Mouse (Mus musculus) retina, adult 2 months (tissue): ENCODE data around the gene Cmtr1.
"Not testable (repeated sequence)": the region's sequence is repeated elsewhere in the genome, so short reads cannot be mapped to it uniquely, and the experiment has no call there.

Experiments used
- DNase-seq: peaks from one replicate; pipeline ENCODE4 v3.0.0-alpha.2; 2012; ENCODE audit warnings: low read depth, low spot score

Gene Cmtr1

DNA sequence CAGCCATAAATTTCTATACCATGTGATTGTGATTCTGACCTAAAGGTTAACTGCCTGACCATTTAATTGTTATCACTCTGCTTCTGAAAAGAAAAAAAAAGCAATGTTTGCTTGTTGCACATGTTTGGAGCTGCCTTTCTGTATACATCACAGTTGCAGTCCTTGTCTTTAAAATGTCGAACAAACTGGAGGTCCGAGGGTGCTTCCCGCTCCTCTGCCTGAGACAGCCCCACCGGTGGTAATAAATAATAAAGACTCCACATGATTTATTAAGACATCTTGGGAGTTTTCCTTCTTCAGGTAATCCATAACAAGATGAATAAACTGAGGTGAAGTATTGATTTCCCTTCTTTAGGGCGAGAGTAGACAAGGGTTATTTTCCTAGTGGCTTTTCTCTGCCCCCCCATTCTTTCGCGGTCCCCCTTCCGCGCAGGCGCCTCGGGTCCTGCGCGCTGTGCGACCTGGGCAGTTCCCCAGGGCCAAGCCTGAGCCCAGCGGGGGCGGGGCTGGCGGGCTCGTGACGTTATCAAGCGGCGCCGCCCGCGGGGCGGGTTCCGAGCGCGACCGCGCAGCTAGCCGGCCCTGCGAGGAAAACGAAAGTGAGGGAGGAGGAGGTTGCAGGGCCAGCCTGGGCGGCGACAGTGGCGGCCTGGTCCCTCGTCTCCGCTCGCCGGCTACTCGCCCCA is at the start of gene Cmtr1:
Gene Cmtr1, plus strand, starts transcription at position 520 of the 686 bp plus-strand sequence.
- DNase-seq: peak; percentile 86

GRCm38 (mm10) chr17:29613453-29613852 is 46.9 kb upstream of the Cmtr1 start:
- not testable (repeated sequence) for DNase-seq

GRCm38 (mm10) chr17:29614115-29615023 is 46.0 kb upstream of the Cmtr1 start, which contains the start of the genes Rnf8 and Gm28043:
Rnf8 (plus strand) TSS chr17:29614790.
Gm28043 (plus strand) TSS chr17:29614876.
- peak; percentile 87 for DNase-seq

- DNase-seq: no peak
Measured at GRCm38 (mm10) chr17:29615024-29615551, 45.3 kb upstream of the Cmtr1 start.

- DNase-seq: no peak
Measured at GRCm38 (mm10) chr17:29615616-29616015, 44.8 kb upstream of the Cmtr1 start.

DNA sequence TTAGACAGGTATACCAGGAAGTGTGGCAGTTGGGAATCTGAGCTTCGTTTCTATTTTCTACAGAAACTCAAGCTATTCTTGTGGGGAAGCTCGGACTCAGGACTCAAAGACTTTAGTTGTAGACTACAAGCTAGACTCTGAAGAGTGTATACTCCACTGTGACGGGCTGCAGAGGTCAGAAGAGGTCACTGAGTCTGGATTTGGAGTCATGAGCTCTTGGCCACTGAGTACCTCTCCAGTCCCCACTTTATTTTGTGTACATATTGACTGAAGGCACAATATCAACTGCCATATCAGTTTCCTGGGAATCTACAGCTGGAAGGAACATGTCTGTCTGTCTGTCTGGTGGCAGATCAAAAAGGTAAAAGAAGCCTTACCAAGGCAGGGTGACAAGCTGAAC is 41.2 kb upstream of the Cmtr1 start:
- DNase-seq: no peak

- DNase-seq: no peak
Measured at GRCm38 (mm10) chr17:29623488-29623887, 36.9 kb upstream of the Cmtr1 start.

- no peak for DNase-seq
Measured at GRCm38 (mm10) chr17:29627285-29627684, 33.1 kb upstream of the Cmtr1 start.

DNA sequence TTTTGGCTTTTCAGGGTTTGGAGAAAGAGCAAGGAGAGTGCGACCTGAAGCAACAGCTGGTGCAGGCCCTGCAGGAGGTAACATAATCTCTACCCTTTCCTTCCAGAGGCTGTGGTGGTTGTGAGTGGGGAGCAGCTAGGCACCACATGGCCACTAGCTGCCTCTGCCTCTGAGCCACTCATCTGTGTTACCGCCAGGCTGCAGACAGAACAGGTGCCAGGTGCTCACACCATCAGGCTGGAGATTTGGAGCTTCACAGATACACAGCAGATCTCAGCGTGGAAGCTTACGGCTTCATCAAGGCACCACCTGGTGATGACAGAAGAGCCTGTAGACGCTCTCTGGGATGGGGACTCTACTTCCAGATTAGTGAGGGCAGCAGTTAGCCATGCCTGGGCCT is 31.4 kb upstream of the Cmtr1 start:
- no peak for DNase-seq

DNA sequence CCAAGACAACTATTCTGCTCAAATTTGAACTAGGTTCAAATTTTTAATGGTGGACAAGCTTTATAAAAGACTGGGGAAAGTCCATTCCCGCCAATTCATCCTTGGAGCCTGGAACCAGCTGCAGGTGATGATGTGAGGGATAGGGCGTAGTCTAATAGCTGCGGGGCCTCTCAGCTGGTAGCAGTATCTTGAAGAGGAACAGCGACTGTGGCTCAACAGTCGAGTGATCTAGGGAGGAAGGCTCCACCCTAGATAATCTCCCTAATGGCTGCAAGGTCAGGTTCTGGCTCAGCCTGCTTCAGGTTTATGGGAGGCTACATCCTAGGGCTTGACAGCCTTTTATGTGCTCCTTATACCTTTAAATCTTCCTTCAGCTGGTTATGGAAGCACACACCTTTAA is 30.8 kb upstream of the Cmtr1 start:
- no peak for DNase-seq

- DNase-seq: no peak
Measured at GRCm38 (mm10) chr17:29632312-29632711, 28.1 kb upstream of the Cmtr1 start.

DNA sequence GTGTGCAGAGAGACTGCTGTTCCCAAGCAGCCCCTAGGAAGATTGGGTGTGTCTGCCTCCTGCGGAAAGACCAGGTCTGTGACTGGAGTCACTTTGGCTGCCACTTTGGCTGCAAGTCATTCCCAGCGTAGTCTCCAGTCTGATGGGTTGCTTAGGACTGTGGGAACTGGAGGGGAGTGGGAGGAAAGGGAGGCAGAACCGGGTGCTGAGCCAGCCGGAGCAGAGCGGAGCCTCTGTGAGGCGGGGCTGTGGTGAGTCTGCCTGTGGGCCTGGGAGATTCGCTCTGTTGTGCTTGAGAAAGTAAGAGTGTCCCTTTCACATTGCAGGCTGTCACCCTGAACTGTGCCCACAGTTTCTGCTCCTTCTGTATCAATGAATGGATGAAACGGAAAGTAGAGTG is 24.9 kb upstream of the Cmtr1 start:
- no peak for DNase-seq

DNA sequence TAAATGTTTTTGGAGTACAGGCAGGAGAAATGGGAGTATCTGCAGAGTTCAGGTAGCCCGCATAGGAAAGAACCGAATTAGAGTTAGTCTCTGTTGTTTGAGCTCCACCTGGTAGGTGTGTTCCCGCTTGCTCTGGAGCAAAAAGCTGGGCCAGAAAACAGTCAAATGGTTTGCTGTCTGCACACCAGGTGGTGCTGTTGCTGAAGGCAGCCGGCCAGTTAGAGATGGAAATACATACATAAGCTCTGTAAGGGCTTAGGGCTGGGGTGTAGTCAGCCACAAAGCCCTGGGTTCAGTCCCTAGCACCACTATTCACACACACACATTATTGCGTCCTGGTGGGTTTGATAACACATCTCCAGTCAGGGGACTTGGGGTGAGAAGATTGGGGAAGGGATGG is 24.3 kb upstream of the Cmtr1 start:
- no peak for DNase-seq

DNA sequence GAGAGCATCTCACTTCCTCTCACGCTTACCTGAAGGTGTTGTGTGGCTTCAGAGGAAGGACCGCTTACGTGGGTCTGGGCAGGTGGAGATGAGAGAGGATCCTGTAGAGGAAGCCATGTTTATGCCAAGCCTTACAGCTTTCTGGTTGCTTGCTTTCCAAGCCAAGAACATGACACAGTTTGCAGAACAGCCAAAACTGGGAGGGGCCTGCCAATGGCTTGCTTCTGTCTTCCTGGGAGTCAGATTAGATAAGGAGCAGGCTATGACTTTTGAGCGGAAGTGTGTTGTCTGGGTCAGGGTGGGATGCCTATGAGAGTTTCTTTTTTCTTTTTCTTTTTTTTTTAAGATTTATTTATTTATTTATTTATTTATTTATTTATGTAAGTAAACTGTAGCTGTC is 23.0 kb upstream of the Cmtr1 start:
- DNase-seq: no peak

- no peak for DNase-seq
Measured at GRCm38 (mm10) chr17:29637895-29638294, 22.5 kb upstream of the Cmtr1 start.

- no peak for DNase-seq
Measured at GRCm38 (mm10) chr17:29640971-29641370, 19.4 kb upstream of the Cmtr1 start.

- DNase-seq: no peak
Measured at GRCm38 (mm10) chr17:29642219-29642618, 18.2 kb upstream of the Cmtr1 start.

- no peak for DNase-seq
Measured at GRCm38 (mm10) chr17:29658249-29658648, 2.1 kb upstream of the Cmtr1 start.

DNA sequence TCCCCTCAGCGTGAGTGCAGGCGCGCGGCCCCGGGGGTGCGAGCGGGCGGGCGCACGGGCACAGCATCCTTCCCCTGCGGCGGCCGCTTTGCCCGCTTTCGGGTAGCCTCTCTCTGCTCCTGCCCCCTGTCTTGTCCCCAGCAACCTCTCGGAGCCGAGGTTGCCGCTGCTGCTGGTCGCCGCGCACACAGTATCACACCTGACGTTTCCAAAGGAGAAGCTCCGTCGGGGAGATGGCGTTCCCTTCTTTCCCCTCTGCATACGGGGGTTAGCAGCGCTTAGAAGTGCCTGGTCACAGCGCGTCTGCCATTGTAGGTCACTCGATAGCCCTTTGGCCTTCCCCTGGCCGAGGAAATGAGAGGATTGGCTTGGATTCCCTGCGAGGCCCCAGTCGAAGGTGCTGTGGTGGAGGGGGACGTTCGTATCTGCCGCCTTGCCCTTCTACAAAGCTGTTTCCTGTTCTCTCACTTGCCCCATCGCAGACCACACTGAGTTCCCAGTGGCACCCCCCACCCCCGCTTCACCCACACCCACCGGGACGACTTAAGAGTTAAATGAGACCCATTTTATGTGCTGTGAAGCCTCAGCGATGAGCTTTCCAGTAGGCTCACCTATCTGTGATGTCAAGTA is 482 bp downstream of the Cmtr1 start:
- DNase-seq: no peak

DNA sequence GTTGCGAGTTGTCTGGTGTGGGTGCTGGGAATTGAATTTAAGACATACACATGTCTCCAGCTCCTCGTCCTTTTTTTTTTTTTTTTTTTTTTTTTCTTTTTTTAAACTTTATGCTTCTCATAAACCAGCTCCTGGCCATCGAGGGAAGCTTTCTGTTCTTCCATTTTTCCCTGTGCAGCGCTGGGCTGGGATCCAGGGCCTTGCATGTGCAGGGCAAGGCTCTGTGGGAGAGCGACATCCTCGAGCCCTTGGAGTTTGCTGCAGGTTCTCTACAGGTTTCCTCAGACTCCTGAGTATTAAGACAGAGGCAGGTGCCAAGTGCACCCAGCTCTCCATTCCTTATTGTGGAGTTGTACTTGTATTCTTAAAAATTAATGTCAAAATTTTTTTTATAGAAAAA is 1.8 kb downstream of the Cmtr1 start:
- no peak for DNase-seq

DNA sequence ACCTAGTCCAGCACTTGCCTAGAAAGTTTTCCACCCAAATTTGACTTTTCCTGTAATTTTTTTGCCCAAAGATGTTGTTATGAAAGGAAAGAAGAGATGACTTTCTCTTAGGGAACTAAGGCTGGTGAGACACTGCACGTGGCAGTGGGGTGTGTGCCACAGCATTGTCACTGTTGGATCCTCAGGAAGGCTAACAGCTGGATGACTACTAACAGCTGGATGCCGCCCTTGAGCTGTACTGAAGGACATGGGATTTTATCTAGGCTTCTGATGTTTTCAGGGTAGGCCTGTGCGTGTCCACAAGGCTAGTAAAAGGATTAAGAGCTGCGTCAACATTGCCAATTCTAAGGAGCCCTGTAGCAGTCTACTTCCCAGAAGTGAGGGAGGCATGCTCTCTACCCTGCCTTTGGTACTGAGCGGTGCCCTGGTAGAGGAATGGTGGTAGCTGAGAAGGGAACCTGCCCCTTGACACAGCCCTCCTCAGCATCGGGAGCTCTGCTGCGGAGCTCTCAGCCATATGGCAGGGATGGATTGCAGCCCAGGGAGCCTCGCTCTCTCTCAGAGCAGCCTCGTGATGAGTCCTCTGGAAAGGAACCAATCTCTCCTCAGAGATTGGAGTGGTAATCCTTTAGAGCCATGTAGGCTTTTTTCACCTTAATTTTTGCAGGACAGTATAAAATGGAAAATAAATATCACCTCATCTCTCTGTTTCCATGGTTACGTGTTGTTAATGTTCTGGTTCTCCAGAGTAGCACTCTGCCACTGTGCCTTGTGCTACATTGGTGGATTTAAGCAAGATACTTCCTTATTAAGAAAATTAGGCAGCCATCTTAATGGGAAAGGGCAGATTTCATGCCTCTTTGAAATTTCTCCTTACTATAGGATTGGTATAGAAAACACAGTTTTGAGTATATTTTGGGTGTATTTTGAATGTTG is 7.9 kb downstream of the Cmtr1 start:
- peak; percentile 22 for DNase-seq
